Mouse (Mus musculus) lung, postnatal 4 days (tissue): ENCODE results near the gene Rbfox2.
"Not testable (repeated sequence)": the region's sequence is repeated elsewhere in the genome, so short reads cannot be mapped to it uniquely, and the experiment has no call there.

Source experiments
- DNase-seq, 2 experiments: peaks; one replicate each; pipeline ENCODE4 v3.0.0; 2021

Gene Rbfox2

DNA sequence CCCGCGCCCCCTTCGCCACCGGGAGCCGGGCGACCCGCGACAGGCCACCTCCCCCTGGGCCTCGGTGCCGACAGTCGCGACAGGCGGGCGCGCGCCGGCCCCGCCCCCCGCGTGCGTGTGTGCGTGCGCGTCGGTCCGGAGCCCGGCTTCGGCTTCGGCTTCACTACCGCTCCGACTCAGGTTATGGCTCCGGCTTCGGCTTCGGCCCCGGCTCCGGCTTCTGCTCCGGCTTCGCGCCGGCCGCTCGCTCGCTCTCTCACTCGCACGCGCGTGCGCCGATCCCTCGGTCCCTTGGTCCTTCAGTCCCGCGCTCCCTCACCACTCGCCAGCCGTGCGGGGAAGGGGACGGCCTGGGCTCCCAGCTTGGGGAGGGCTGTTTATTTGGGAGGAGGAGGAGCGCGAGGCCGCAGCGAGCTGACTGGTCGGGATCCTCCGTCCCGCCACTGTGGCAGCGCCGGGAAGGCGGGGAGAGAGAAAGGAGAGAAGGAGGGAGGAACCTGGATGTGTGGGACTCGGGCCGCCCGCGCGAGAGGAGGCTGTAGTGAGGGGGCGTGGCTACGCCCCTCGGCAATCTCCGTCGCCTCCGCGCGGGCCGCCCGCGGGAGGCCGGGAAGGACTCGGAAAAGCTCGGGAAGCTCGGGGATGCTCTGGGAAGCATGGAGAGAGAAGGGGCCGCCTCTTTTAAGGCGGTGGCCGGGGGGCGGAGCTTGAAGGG lies at the start of gene Rbfox2:
Gene Rbfox2 (minus strand): TSS at position 458 of the 715 bp plus-strand sequence.
- DNase-seq, result peak; percentile 94 to 98

DNA sequence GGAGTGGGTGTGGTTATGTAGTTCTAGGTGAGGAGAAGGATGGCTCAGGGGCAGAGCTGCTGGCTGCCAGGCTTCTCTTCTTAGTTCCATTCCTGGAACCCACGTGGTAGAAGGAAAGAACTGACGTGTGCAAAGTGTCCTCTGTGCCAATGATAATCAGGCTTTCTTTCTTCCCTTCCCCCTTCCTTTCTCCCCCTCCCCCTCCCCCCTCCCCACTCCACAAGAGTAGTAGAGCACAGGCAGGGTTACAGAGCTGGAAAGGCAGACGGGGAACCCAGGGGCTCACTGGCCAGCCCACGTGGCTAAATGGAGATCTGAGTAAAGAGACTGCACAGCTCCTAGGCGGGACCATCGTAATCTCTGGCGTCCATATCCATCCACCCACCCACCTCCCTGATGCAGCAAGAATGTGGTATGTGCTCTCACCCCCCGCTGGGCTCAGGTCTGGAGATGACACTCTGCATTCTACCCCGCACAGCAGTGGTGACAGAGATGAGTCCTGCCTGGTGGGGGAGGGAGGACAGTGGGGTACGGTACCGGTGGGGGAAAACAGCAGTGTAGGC lies 49.5 kb upstream of the Rbfox2 start:
- no peak for DNase-seq

DNA sequence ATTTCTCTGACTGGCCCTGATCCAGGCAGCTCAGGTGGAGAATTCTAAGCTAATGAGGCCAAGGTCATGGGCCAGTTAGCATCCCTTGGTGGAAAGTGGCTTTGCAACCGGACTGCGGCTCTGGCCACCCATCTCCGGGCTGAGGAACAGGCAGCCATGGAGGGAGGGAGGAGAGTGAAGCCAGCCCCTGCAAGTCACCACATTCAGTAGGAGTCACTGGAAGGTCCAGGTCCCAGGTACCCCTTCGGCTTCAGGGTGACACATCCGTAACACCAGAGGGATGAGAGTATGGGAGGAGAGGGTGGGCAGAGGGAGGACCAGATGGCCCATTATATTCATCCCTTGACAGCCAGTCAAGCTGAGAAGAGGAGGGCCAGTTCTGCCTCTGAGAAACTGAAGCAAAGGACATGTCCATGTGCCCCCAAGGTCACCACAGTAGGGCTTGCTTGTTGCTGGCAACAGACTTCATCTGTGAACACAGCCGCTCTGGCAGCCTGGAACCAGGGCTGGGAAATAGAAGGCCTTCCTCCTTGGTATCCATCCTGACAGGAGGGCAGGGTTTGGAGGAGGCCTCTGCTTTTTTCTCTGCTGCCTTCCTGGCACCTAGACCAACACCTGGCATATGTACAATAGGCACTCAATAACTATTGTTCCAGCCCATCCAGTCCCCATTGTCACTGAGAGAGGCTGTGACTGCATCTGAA lies 48.2 kb upstream of the Rbfox2 start:
- DNase-seq, result no peak

- no peak for DNase-seq
Observed at GRCm38 (mm10) chr15:77354496-77354847, 47.7 kb upstream of the Rbfox2 start.

GRCm38 (mm10) chr15:77353764-77354163 lies 47.0 kb upstream of the Rbfox2 start:
- DNase-seq, result no peak

DNA sequence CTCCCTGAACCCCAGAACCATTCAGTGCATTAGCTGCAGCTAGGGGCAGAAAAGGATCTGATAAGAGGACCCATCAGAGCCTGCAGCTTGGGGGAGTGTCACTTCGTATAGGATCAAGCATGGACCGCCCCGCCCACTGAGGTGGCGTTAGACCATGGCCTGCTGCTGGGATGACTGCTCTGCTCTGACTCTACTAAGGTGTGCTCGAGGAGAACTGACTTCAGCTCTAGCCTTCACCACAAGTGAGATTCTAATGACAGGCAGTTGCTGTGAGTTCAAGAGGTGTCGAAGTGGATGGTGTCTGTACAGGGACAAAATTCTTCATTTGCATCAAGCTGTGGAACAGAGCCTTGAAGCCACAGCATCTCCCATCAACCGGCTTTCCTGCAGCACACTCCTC lies 46.1 kb upstream of the Rbfox2 start:
- no peak for DNase-seq

- DNase-seq, result no peak
Observed at GRCm38 (mm10) chr15:77350117-77350516, 43.3 kb upstream of the Rbfox2 start.

GRCm38 (mm10) chr15:77348146-77348545 lies 41.3 kb upstream of the Rbfox2 start:
- no peak for DNase-seq

DNA sequence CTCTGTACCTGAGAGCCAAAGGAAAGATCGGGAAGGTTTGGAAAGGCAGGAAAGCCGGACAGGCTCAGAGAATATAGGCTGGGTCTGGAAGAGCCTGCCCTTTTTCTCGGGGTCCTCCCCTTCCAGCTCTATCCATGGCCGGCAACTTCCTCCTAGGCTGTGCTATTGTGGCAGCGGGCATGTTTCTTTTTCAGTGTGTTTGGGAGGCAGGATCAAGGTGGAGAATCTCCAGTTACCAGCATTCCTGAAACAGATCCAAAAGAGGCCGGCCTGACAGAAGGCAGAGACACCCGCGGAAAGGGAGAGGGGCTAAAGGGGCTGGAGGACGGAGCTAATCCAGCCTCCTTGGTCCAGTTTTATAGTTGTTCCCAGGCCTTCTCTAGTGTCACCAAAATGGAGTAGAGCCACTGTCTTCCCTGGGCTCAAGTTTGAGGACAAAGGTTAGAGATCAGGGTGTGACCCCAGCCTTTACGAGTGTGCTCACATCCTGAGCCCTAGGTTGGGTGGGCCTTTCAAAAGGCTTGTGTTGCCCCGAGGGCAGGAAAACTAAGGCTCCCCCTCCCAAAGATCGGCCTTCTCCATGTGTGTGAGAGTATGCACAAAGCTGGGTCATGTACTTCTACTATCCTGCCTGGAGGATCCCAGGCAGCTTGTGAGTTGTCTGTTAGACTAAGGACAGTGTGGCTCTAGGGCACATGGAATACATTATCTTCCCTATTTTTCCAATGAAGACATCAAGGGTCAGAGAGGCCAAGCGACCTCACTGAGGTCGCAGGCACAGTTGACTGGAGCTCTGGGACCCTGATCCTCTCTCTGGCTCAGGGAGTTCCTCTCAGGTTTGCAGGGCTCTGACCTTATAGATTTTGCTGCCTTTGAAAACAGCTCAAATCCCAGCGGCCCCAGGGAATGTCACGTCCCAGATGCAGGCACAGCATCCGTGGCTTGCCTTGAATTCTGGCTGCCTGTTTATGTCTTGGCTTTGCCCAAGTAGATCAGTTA lies 37.6 kb upstream of the Rbfox2 start:
- no peak for DNase-seq

DNA sequence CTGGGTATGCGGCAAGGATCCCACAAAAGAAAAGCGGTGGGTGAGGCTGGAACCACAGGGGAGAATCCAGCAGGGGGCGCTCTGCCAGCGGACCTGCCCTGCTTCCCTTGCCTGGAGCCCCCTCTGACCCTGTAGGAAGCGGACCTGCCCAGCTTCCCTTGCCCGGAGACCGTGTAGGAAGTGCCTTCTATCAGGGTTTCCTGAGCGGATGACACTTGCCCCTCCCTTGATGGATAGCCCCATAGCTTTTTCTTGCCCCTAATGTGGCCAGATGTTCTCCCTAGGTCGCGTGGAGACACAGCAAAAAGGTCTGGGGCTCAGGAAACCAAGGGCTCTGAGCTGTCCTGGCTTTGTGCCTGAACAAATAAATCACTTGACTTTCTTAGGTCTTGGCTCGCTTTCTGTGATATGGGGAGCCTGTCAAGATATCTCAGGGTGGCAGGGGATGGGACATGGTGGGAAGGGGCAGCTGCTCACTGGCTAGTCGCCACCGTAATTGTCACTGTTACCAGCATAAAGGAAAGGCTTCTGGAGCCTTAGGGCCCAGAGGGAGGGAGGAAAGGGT lies 36.8 kb upstream of the Rbfox2 start:
- peak; percentile 86 to 88 for DNase-seq

- peak; percentile 31 to 40 for DNase-seq
Observed at GRCm38 (mm10) chr15:77342962-77343526, 36.2 kb upstream of the Rbfox2 start.

DNA sequence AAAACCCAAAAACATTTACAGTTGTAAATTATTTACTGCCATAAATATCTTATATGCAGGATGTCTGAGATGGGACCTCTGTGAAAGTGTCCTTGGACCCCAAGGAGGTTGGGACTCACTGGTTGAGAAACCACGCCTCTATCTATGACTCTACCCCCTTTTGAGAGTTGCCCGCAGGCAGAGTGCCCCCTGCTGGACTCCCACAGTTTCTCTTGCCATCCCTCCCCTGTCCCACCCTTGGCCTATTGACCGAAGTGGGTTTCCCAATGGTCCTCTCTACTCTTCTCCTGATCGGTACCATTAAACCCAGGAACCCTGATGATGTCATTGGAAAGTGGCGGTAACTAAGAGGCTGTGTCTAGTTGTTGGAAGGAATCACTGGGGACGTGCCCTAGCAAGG lies 35.2 kb upstream of the Rbfox2 start:
- DNase-seq, result no peak

DNA sequence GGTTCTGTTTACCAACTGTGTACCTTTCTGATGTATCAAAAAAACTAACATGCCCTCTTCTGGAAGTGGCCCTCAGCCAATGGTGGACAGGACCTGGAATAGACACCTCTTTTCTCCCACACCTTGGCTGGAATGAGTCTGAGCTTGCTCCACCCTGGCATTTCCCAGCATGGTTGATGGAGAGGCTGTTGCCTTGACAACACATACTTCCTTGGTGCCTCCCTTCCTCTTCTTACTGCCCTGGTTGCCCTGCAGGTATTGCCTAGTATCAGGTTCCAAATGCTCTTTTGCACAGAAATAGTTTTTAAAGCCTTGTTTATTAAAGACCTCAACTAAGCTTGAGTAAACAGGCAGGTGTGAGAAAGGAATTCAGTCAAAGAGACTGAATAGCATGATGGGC lies 33.8 kb upstream of the Rbfox2 start:
- DNase-seq, result no peak

GRCm38 (mm10) chr15:77338924-77339429 lies 32.2 kb upstream of the Rbfox2 start:
- no peak for DNase-seq

- peak in 1 of 2 experiments; percentile 32 for DNase-seq
Observed at GRCm38 (mm10) chr15:77338451-77338850, 31.6 kb upstream of the Rbfox2 start.

DNA sequence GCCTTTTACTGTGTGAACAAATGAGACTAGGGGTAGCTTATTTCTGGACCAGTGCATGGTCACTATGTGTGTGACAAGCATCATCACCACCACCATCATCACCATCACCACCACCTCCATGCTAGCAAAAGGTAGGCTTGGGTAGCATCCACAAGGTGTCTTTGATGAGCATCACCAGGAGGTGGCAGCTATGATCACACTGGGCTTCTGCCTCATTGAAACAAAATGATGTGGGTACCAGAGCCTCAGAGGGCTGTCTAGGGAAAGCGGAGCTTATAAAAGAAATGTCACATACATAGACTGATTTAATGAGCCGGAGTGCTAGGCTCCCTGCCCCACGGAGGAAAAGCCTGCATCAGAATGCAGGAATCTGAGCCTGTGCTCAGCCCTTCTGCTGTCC lies 31.1 kb upstream of the Rbfox2 start:
- no peak for DNase-seq

- no peak for DNase-seq
Observed at GRCm38 (mm10) chr15:77336968-77337341, 30.2 kb upstream of the Rbfox2 start.

GRCm38 (mm10) chr15:77336287-77336967 lies 29.6 kb upstream of the Rbfox2 start:
- DNase-seq, result peak; percentile 93 to 96

DNA sequence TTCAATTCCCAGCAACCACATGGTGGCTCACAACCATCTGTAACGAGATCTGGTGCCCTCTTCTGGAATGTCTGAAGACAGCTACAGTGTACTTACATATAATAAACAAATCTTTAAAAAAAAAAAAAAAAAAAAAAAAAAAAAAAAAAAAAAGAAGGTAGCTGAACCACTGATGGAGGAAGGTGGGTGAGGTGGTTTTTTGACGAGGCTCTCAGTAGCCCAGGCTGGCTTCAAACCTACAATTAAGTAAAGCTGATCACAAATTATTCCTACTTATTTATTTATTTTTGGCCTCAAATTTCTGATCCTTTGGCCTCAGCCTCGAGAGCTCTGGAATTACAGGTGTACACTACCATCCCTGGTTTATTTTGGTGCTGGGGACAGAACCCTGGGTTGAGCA lies 28.4 kb upstream of the Rbfox2 start:
- not testable (repeated sequence) for DNase-seq

DNA sequence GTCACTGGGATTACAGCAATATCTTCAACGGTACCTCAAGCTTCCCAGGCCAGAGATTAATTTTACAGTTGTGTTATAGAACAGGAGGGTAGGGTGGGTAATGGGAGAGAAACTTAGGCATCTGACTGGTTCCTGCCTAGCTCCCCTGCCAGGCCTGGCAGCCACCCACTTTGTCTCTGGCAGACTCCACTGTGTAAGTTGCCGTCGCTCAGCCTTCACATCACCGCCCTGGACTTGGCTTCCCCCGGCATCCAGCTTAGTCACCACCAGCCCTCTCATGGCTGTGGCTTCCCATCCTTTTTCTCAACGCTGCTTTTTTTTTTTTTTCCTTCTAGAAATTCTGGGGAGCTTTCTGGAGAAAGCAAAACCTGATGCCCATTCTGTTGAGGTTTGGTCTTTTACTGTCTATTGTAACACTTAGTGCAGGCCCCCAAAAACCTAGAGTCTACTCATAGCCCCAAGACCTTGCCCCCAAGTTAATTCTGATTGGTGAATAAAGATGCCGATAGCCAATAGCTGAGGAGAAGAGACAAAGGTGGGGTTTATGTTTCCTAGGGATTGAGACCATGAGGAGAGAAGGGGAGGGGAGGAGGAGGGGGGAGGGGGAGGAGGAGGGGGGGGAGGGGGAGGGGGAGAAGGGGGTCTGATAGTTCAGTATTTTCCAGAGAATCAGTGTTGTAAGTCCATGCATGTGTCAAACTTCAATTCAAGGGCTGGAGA lies 25.6 kb upstream of the Rbfox2 start:
- DNase-seq, result peak in 1 of 2 experiments; percentile 60

DNA sequence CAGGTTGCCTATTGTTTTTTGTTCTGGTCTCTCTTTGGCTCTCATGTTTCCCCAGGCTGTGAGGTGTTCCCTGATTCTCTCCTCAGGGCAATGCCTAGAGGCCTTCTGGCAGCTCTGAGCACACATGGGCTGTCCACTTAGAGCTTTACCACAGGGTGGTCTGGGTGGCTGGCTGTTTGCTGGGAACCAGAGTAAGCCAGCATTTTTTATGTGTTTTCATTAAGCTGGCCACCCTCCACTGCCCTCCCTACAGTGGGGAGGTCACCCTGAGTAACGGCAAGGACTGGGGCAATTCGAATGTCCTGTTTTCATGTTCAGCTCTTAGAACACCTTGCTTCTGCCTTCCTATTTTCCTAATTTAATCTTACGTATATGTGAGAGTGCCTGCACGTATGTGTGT lies 24.6 kb upstream of the Rbfox2 start:
- no peak for DNase-seq
